Mouse (Mus musculus) liver, postnatal 0 days (tissue): Measurements from ENCODE around the gene Nrk.

ENCODE experiments used
- CTCF ChIP-seq: sonication (generic); IDR thresholded peaks from 2 replicates; pipeline ENCODE4 v1.5.1; 2016; ENCODE audit warnings: antibody characterized with exemption, low read depth
- EP300 ChIP-seq: IDR thresholded peaks from 2 replicates; pipeline ENCODE4 v1.6.1; 2016; ENCODE audit warnings: antibody characterized with exemption, low read depth, mild to moderate bottlenecking

DNA sequence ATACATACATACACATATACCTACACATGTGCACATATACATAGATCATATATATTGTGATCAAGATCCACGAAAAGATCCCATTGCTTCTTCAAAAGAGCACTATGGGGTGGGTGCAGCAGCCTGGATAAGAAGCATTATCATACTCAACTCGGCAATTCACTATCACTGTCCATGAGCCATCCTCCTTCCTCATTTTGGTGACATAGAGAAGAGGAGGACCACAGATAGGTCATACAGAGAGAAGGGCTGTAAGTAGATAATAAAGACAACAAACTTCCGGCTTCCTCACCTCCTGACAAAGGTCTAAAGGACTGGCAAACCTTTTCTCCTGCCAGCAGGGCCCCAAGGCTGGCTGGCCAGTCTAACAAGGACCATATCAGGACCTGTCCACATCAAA, 100.3 kb downstream of the Nrk start:
- TF ChIP-seq CTCF (no peak), EP300 (no peak)
